Mouse (Mus musculus): Measurements from ENCODE around the gene Twf2.

GRCm38 (mm10) chr9:106226151-106226682 lies 23.3 kb downstream of the Twf2 start:
- no peak for TF ChIP-seq CTCF (conservative IDR thresholded peaks at IDR 0.05; ENCODE audit: insufficient read depth, insufficient read length, low read depth, low read length)
- no peak for TF ChIP-seq POLR2A (IDR thresholded peaks at IDR 0.05; ENCODE audit: low read depth, low read length)

Data from kidney, adult 2 months (tissue).